ENCODE assay signal across 8 mouse cellular contexts in the genomic region with DNA sequence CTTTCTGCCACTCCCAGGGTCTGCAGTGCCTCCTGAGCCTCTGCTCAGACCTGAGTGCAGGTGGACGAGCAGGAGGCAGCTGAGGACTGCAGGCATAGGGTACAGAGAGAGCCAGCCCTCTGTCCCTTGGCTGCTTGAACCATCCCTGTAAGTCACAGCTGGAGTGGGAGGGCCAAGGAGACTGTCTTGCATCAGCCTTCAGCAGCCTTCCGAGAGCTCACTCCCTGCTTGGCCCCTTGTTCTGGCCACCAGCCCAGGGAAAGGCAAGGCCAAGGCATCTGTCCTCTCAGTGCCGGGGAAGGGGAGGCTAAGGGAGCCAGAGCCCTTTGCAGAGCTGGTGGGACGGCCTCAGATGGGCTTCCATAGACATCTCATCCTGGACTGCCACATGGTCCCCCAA. TPM values are rescaled to one million over a fixed set of nuclear protein-coding genes. Genes with fewer than 3 reads are reported as not detected.
DNase-seq lines count a peak whose midpoint lies in the region; ATAC-seq and TF ChIP-seq lines count a peak whose summit lies in the region.

No protein-coding gene starts in this region.

- 69% methylated on average over 4 of the region's 4 CpGs for WGBS in lung, embryonic 14.5 days
- WGBS in midbrain, postnatal 0 days, result 92% methylated on average over 4 of the region's 4 CpGs

- ATAC-seq in lung, embryonic 14.5 days (ENCODE audit: insufficient read depth), result peak; percentile 9; the same call in 1 of the 2 replicates
- ATAC-seq in midbrain, postnatal 0 days (ENCODE audit: low FRiP score), result no peak

- no peak overlapping the region for H3K4me3 ChIP-seq in lung, embryonic 14.5 days (ENCODE audit: low read depth, low read length)
- H3K4me3 ChIP-seq in brown adipose tissue, adult 24 weeks (ENCODE audit: insufficient read depth, low read depth, low read length), result no peak overlapping the region
- H3K4me3 ChIP-seq in midbrain, postnatal 0 days (ENCODE audit: low read depth, low read length), result no peak overlapping the region

- H3K36me3 ChIP-seq in lung, embryonic 14.5 days (ENCODE audit: insufficient read depth), result peaks cover 61% of the 10 kb centered on the region
- H3K36me3 ChIP-seq in midbrain, postnatal 0 days (ENCODE audit: insufficient read depth, low read length), result peaks cover 21% of the 10 kb centered on the region

- peak; percentile 37 for DNase-seq in lung, embryonic 14.5 days
- no peak for DNase-seq in lung, postnatal 14 days
- DNase-seq in heart, postnatal 14 days, result peak; percentile 59 to 67
- DNase-seq in midbrain, postnatal 0 days (ENCODE audit: low spot score), result no peak
- DNase-seq in layer of hippocampus, adult 9-10 months (ENCODE audit: low spot score), result no peak
- DNase-seq in layer of hippocampus, postnatal 14 days (ENCODE audit: low spot score in 2 of 2), result no peak
- DNase-seq in yolk sac, embryonic 10.5 days (ENCODE audit: low spot score), result no peak

- H3K27me3 ChIP-seq in lung, embryonic 14.5 days (ENCODE audit: insufficient read depth, low read length), result no peaks in the 10 kb centered on the region
- no peaks in the 10 kb centered on the region for H3K27me3 ChIP-seq in midbrain, postnatal 0 days (ENCODE audit: insufficient read depth, low read length)

- intact Hi-C loops in heart, postnatal 14 days (cut with DNase I), result no loop called here

- no peaks in the 10 kb centered on the region for H3K9me3 ChIP-seq in lung, embryonic 14.5 days (ENCODE audit: low read depth, low read length)
- H3K9me3 ChIP-seq in midbrain, postnatal 0 days (ENCODE audit: low read length), result no peaks in the 10 kb centered on the region

- no peak overlapping the region for H3K9ac ChIP-seq in lung, embryonic 14.5 days
- no peak overlapping the region for H3K9ac ChIP-seq in midbrain, postnatal 0 days (replicated peaks; ENCODE audit: low read length, poor library complexity, severe bottlenecking)

- peak overlapping the region; percentile 88 for H3K27ac ChIP-seq in lung, embryonic 14.5 days (ENCODE audit: low read depth)
- H3K27ac ChIP-seq in brown adipose tissue, adult 24 weeks (replicated peaks; ENCODE audit: low read depth, low read length), result peak overlapping the region; percentile 81
- 0 out of 2 replicates have a peak overlapping the region, but pooled peaks have one; percentile 18 for H3K27ac ChIP-seq in midbrain, postnatal 0 days (ENCODE audit: low read depth, low read length)

- no peak for TF ChIP-seq CTCF in lung, embryonic 14.5 days (IDR thresholded peaks at IDR 0.05; ENCODE audit: low read depth)
- TF ChIP-seq CTCF in midbrain, postnatal 0 days (IDR thresholded peaks at IDR 0.05), result no peak

- no peak overlapping the region for H3K4me2 ChIP-seq in lung, embryonic 14.5 days
- no peak overlapping the region for H3K4me2 ChIP-seq in midbrain, postnatal 0 days (ENCODE audit: low read depth, low read length, poor library complexity, severe bottlenecking)

- H3K4me1 ChIP-seq in lung, embryonic 14.5 days (ENCODE audit: insufficient read depth), result peaks cover 35% of the 10 kb centered on the region
- H3K4me1 ChIP-seq in brown adipose tissue, adult 24 weeks (ENCODE audit: control insufficient read depth, insufficient read depth, insufficient read length, low read length), result peaks cover 38% of the 10 kb centered on the region
- 0 out of 2 replicates have a peak, but pooled peaks cover 3% of the 10 kb centered on the region for H3K4me1 ChIP-seq in midbrain, postnatal 0 days (ENCODE audit: insufficient read depth, low read length)

RNA-seq across cellular contexts. Expression of a gene that starts 23.3 kb away (rescaled TPM):
- polyA plus RNA-seq in lung, embryonic 14.5 days (2014; fragmentation: Nextera tagmentation; extraction: Ambion mirVana), result 28.3 and 31.0 TPM in 2 replicates
- 12.4 and 17.4 TPM in 2 replicates for polyA plus RNA-seq in brown adipose tissue, adult 24 weeks (2012; ENCODE audit: insufficient read depth, insufficient read length, missing spikeins)
- 10 to 100 TPM; 47.6 to 50.0 TPM for total RNA-seq in heart, postnatal 14 days (2021)
- 96.6 and 103 TPM in 2 replicates for total RNA-seq in midbrain, postnatal 0 days (2014; rRNA removed)
- 27.8 and 30.4 TPM in 2 replicates for polyA plus RNA-seq in midbrain, postnatal 0 days (2015; fragmentation: Nextera tagmentation; extraction: Ambion mirVana)
- 100 to 1,000 TPM in 1 of 2 experiments, 10 to 100 TPM in 1; 98.9 to 110 TPM for total RNA-seq in layer of hippocampus, postnatal 14 days (2021)

Comparison
In these comparisons a context has a peak if more than half of its experiments do, and no peak if none do; other contexts are left out.
1. DNase-seq: peak in lung, embryonic 14.5 days (single experiment) and heart, postnatal 14 days (2 of 2); none in lung, postnatal 14 days (single experiment), midbrain, postnatal 0 days (single experiment), layer of hippocampus, adult 9-10 months (single experiment), layer of hippocampus, postnatal 14 days (0 of 2) and yolk sac, embryonic 10.5 days (single experiment).
2. H3K27ac ChIP-seq: peak in every context shown above with its lines; median percentile 88 in lung, embryonic 14.5 days; 81 in brown adipose tissue, adult 24 weeks; 18 in midbrain, postnatal 0 days.